Mouse (Mus musculus): ENCODE measurements at regions not wholly inside any gene's neighbourhood (a gene's known extent, or its start where the extent isn't known, plus 50 kb on each side); places are given as distances from the start of the nearest gene placed in this dataset.

DNA sequence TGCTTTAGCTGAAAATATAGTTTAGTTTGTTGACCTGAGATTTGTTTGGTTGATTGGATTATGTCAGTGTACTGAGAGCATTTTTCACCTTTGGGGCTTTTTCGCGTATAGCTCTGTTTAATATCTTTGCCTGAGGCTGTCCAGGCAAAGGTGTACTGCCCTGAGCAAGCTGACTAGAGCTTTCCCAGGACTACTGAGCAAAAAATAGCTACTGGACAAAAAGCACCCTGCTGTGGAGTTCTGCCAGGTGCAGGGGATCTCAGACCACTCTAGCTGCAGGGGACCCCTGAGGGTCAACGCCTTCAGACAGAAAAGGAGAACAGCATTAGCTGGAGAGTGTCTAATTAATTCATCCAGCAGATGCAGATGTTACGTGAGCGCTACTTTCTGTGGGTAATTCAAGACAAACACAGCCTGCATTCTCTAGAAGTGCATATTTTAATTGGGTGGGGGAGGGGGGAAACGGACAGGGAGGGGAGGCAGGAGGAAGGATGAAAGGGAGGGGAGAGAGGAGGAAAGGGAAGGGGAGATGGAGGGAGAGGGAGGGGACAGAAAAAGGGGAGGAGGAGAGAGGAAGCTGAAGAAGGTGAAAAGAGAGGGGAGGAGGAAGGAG lies 61.7 kb downstream of the Thnsl1 start:
- no peak overlapping the region for H3K27ac ChIP-seq (ENCODE audit: low read depth, low read length)
- WGBS, result 20% methylated on average over 6 of the region's 6 CpGs
- no peaks in the 10 kb centered on the region for H3K36me3 ChIP-seq (ENCODE audit: control insufficient read depth, insufficient read depth, low read length)
- no peaks in the 10 kb centered on the region for H3K27me3 ChIP-seq (ENCODE audit: control insufficient read depth, insufficient read depth, low read length)
- no peaks in the 10 kb centered on the region for H3K4me1 ChIP-seq (ENCODE audit: control insufficient read depth, insufficient read depth, low read length)
- ATAC-seq (ENCODE audit: low FRiP score) (peak; percentile 77), DNase-seq (ENCODE audit: low spot score, missing footprints) (peak; percentile 86)
- H3K4me3 ChIP-seq (ENCODE audit: low read depth, low read length), result no peak overlapping the region
- no peak overlapping the region for H3K9ac ChIP-seq (ENCODE audit: low read length)
- no peak overlapping the region for H3K4me2 ChIP-seq
- no peaks in the 10 kb centered on the region for H3K9me3 ChIP-seq (ENCODE audit: control insufficient read depth, low read length)

DNA sequence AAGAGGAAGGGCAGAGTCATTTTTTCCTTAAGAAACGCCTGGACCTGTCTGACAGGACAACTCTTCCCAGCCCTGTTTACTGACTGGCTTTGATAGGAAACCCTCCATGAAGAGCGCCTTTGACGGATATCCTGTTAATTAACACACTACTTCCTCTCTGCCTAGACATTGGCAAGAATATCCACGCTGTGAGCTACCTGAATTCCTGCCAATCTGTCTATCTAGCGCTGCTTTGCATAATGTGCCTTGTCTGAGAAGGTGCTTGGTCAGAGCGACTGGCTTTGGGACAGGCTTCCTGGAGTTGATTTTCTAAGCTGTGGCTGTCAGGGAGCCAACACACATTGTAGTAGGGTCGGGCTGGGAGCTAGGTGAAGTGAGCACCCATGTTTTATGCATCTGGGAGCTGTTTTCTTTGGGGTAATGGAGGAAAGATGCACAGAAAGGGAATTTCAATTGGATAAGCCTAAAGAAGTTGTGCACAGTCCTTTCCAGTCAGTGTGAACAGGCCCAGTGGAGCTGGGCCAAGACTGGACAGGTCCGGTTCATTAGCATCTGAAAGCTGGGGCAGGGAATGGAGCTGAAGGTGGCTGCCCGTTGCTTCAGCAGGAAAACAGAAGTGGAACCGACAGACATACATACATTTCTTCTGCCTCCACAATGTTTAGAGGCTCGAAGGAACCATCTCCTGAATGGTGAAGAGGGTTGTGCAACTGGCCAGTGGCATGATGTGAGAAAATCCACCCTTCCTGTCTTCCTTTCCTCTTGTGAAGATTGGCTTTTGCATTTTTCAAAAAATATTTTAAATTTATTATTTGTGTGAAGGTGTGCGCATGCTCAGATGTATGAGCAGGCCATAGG lies 64.7 kb downstream of the Thnsl1 start:
- WGBS, result 79% methylated on average over 12 of the region's 12 CpGs
- Histone ChIP-seq H3K36me3 (ENCODE audit: control insufficient read depth, insufficient read depth, low read length) (no peaks in the 10 kb centered on the region), H3K4me1 (ENCODE audit: control insufficient read depth, insufficient read depth, low read length) (peaks cover 2% of the 10 kb centered on the region; the same call in 1 of the 2 replicates), H3K4me3 (ENCODE audit: low read depth, low read length) (no peak overlapping the region), H3K4me2 (no peak overlapping the region), H3K27me3 (ENCODE audit: control insufficient read depth, insufficient read depth, low read length) (no peaks in the 10 kb centered on the region), H3K9ac (ENCODE audit: low read length) (no peak overlapping the region), H3K9me3 (ENCODE audit: control insufficient read depth, low read length) (no peaks in the 10 kb centered on the region), H3K27ac (ENCODE audit: low read depth, low read length) (no peak overlapping the region)
- DNase-seq (ENCODE audit: low spot score, missing footprints), result no peak
- no peak for ATAC-seq (ENCODE audit: low FRiP score)

DNA sequence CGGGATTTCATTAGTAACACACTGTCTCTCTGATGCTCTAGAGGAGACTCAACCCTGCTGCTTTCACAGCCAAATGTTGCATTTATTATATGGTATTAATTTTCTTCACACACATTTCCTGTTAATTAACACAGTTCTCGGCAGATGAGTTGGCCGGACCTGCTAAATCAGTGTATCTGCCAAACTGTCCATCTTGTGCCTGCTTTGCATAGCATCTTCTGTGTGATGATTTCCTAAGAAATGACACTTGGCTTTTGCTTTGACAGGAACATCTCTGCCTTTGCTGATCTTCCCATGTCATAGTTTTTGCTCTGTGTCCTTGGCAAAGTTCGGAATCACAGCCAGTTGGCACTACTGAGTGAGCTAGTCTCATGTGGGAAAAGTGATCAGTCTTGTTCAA lies 67.9 kb downstream of the Thnsl1 start:
- Histone ChIP-seq H3K4me2 (no peak overlapping the region), H3K9me3 (ENCODE audit: control insufficient read depth, low read length) (no peaks in the 10 kb centered on the region), H3K4me3 (ENCODE audit: low read depth, low read length) (no peak overlapping the region), H3K27ac (ENCODE audit: low read depth, low read length) (no peak overlapping the region), H3K27me3 (ENCODE audit: control insufficient read depth, insufficient read depth, low read length) (no peaks in the 10 kb centered on the region), H3K9ac (ENCODE audit: low read length) (no peak overlapping the region), H3K4me1 (ENCODE audit: control insufficient read depth, insufficient read depth, low read length) (peaks cover 5% of the 10 kb centered on the region; the same call in 1 of the 2 replicates), H3K36me3 (ENCODE audit: control insufficient read depth, insufficient read depth, low read length) (no peaks in the 10 kb centered on the region)
- ATAC-seq (ENCODE audit: low FRiP score) (no peak), DNase-seq (ENCODE audit: low spot score, missing footprints) (no peak)
- WGBS, result 93% methylated on average over 4 of the region's 4 CpGs

DNA sequence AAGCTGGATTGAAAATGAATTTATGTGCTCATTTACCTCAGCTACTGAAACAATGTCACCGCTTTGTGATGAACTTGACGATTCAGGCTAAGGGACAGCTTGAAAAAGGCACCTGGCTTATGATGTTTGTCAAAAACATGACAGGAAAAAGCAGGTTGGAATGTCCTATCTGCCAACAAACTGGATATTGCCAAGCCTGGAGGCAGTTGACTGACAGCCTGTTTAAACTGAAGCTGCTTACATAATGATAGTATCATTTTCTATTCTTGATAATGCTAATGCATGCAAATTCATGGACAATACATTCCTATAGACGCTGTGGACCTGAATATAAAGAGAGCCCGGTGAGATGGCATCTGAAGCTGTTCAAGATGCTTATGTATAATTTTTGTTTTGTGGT lies 69.8 kb downstream of the Thnsl1 start:
- no peak overlapping the region for H3K9ac ChIP-seq (ENCODE audit: low read length)
- WGBS, result 81% methylated on average over 4 of the region's 4 CpGs
- H3K36me3 ChIP-seq (ENCODE audit: control insufficient read depth, insufficient read depth, low read length), result no peaks in the 10 kb centered on the region
- no peak overlapping the region for H3K4me2 ChIP-seq
- no peak for ATAC-seq (ENCODE audit: low FRiP score)
- peaks cover 5% of the 10 kb centered on the region; the same call in 1 of the 2 replicates for H3K4me1 ChIP-seq (ENCODE audit: control insufficient read depth, insufficient read depth, low read length)
- H3K4me3 ChIP-seq (ENCODE audit: low read depth, low read length), result no peak overlapping the region
- no peaks in the 10 kb centered on the region for H3K9me3 ChIP-seq (ENCODE audit: control insufficient read depth, low read length)
- no peak for DNase-seq (ENCODE audit: low spot score, missing footprints)
- H3K27ac ChIP-seq (ENCODE audit: low read depth, low read length), result no peak overlapping the region
- H3K27me3 ChIP-seq (ENCODE audit: control insufficient read depth, insufficient read depth, low read length), result no peaks in the 10 kb centered on the region

DNA sequence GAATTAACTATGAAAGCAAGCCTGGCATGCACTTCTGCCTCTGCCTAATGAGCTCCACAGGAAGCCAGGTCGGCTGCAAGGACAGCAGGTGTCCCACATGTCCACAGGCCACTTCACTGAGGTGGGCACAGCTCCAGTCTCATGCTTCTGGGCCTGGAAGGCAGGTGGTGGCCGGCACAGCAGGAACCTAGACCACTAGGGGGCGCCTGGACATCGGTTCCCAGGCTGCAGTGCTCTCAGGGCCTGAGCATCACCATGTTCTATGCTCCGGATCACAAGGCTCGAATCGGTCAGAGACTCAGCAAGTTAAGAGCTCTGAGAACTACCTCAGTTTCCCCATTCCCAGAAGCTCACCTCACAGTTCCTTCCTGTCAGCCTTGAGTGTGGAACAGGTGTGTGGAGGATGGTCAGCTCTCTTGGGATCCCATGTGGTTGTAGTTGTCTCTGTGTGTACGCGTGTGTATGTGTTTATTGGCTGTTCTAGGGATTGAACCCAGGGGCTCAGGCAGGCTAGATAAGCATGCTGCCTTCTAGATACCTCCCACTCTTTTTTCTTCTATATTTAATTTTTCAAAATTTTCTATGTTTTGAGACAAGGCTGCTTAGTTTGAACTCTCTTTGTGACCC lies 75.4 kb downstream of the Thnsl1 start:
- H3K27ac ChIP-seq (ENCODE audit: low read depth, low read length), result no peak overlapping the region
- WGBS, result 32% methylated on average over 9 of the region's 9 CpGs
- H3K9me3 ChIP-seq (ENCODE audit: control insufficient read depth, low read length), result no peaks in the 10 kb centered on the region
- no peaks in the 10 kb centered on the region for H3K4me1 ChIP-seq (ENCODE audit: control insufficient read depth, insufficient read depth, low read length)
- peak; percentile 97 for DNase-seq (ENCODE audit: low spot score, missing footprints)
- no peaks in the 10 kb centered on the region for H3K27me3 ChIP-seq (ENCODE audit: control insufficient read depth, insufficient read depth, low read length)
- H3K4me3 ChIP-seq (ENCODE audit: low read depth, low read length), result no peak overlapping the region
- no peak overlapping the region for H3K4me2 ChIP-seq
- H3K36me3 ChIP-seq (ENCODE audit: control insufficient read depth, insufficient read depth, low read length), result no peaks in the 10 kb centered on the region
- peak; percentile 85 for ATAC-seq (ENCODE audit: low FRiP score)
- no peak overlapping the region for H3K9ac ChIP-seq (ENCODE audit: low read length)

DNA sequence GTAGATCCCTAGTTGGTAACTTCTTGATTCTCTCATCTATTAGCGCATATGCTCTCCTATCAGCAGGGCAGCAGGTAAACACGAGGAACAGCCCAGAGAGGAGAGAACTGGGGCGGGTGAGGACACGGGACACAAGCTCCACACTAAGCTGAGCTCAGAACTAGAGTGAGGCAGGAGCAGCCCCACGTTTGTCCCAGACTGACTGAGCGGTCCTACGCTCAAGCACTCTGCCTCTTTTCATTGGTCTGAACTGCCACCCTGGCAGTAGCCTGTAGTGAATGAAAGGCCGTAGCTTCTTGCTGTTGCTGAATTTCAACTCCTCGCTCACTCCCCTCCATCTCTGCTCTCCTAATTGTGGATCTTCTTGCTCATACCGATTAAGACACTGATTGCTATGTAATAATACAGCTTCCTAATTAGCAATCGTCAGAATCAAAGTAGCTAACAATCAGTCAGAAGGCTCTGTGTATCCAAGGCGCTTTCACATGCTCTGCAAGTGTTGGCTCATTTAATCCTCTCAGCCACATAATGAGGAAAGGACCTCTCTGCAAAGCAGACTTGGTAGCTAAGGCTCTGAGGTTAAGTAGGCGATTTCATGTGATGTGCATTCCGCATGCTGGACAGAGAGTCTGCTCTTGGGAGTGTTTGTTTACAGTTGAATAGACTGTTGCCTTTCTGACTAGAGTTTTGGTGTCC lies 77.1 kb downstream of the Thnsl1 start:
- Histone ChIP-seq H3K36me3 (ENCODE audit: control insufficient read depth, insufficient read depth, low read length) (no peaks in the 10 kb centered on the region), H3K4me1 (ENCODE audit: control insufficient read depth, insufficient read depth, low read length) (no peaks in the 10 kb centered on the region), H3K27ac (ENCODE audit: low read depth, low read length) (no peak overlapping the region; the same call in 1 of the 2 replicates), H3K4me2 (no peak overlapping the region), H3K27me3 (ENCODE audit: control insufficient read depth, insufficient read depth, low read length) (no peaks in the 10 kb centered on the region), H3K4me3 (ENCODE audit: low read depth, low read length) (no peak overlapping the region), H3K9me3 (ENCODE audit: control insufficient read depth, low read length) (no peaks in the 10 kb centered on the region), H3K9ac (ENCODE audit: low read length) (no peak overlapping the region)
- DNase-seq (ENCODE audit: low spot score, missing footprints) (no peak), ATAC-seq (ENCODE audit: low FRiP score) (peak; percentile 56)
- 66% methylated on average over 14 of the region's 14 CpGs for WGBS

DNA sequence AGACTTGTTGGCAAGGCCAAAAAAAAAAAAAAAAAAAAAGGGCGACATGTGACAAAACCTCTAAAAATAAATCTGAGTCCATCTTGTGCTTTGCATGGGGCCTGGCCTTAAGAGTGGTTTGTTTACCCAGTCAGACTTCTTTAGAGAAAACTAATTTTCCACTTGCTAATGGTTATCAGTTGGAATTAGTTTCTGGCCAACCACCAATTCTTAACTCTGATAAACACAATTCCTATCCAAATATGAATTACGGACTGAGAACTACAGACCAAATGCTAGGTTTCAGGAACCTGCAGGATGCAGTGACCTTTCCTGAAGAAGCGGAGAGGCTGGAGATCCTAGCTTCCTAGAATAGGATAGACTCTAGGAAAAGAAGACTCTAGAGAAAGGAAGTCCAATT lies 79.4 kb downstream of the Thnsl1 start:
- 89% methylated on average over 3 of the region's 3 CpGs for WGBS
- H3K9me3 ChIP-seq (ENCODE audit: control insufficient read depth, low read length), result no peaks in the 10 kb centered on the region
- ATAC-seq (ENCODE audit: low FRiP score) (no peak), DNase-seq (ENCODE audit: low spot score, missing footprints) (no peak)
- H3K4me1 ChIP-seq (ENCODE audit: control insufficient read depth, insufficient read depth, low read length), result no peaks in the 10 kb centered on the region
- H3K4me2 ChIP-seq, result no peak overlapping the region
- H3K36me3 ChIP-seq (ENCODE audit: control insufficient read depth, insufficient read depth, low read length), result no peaks in the 10 kb centered on the region
- H3K9ac ChIP-seq (ENCODE audit: low read length), result no peak overlapping the region
- no peaks in the 10 kb centered on the region for H3K27me3 ChIP-seq (ENCODE audit: control insufficient read depth, insufficient read depth, low read length)
- H3K4me3 ChIP-seq (ENCODE audit: low read depth, low read length), result no peak overlapping the region
- H3K27ac ChIP-seq (ENCODE audit: low read depth, low read length), result no peak overlapping the region

DNA sequence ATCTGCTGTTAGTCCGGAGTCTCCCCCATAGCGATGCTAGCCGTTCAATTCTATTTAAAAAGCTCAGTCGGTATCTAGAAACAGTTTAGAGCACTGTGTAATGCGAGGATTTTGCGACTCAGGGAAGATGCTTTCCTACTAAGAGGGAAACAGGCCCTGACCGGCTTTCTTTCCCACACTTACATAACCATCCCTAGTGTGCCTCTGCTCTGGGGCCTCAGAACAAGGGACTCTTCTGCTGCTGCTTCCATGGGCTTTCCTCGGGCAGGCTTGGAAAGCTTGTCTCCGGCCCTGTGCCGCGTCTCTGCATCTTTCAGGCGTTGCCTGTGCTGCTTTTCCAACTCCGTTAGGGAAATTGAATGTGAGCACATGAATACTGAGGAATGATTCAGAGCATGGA lies 79.6 kb upstream of the Gpr158 start:
- H3K9me3 ChIP-seq (ENCODE audit: control insufficient read depth, low read length), result no peaks in the 10 kb centered on the region
- no peak for DNase-seq (ENCODE audit: low spot score, missing footprints)
- H3K36me3 ChIP-seq (ENCODE audit: control insufficient read depth, insufficient read depth, low read length), result no peaks in the 10 kb centered on the region
- no peaks in the 10 kb centered on the region for H3K27me3 ChIP-seq (ENCODE audit: control insufficient read depth, insufficient read depth, low read length)
- H3K27ac ChIP-seq (ENCODE audit: low read depth, low read length), result no peak overlapping the region
- 87% methylated on average over 13 of the region's 13 CpGs for WGBS
- H3K4me3 ChIP-seq (ENCODE audit: low read depth, low read length), result no peak overlapping the region
- no peak overlapping the region for H3K4me2 ChIP-seq
- no peak overlapping the region for H3K9ac ChIP-seq (ENCODE audit: low read length)
- no peaks in the 10 kb centered on the region for H3K4me1 ChIP-seq (ENCODE audit: control insufficient read depth, insufficient read depth, low read length)
- ATAC-seq (ENCODE audit: low FRiP score), result no peak
